Mouse (Mus musculus): ENCODE results near the gene Syce2. TPM values are rescaled to one million over a fixed set of nuclear protein-coding genes. Genes with fewer than 3 reads are reported as not detected.
A peak's percentile ranks its signal among the peaks of the same experiment; 100 is the strongest.

The Syce2 gene
- total and polyA plus RNA-seq, 3 experiments = 0.33 to 4.3 (median 2.6) TPM

GRCm38 (mm10) chr8:84889141-84889540 lies 17.2 kb downstream of the Syce2 start:
- intact Hi-C loops (cut with DNase I) = no loop called here
- H3K4me3 ChIP-seq = no peak overlapping the region
- DNase-seq = no peak
- no peak overlapping the region for H3K9ac ChIP-seq (ENCODE audit: low read depth, low read length)
- no peaks in the 10 kb centered on the region for H3K27me3 ChIP-seq (ENCODE audit: control insufficient read depth, insufficient read depth, low read length)
- no peaks in the 10 kb centered on the region; the same call in 1 of the 2 replicates for H3K36me3 ChIP-seq (ENCODE audit: control insufficient read depth, insufficient read depth, low read length)
- WGBS = 81% methylated on average over 1 of the region's 1 CpGs
- no peak overlapping the region for H3K27ac ChIP-seq
- TF ChIP-seq POLR2A (IDR thresholded peaks at IDR 0.05; ENCODE audit: insufficient read depth, low read depth, low read length) (no peak), CTCF (IDR thresholded peaks at IDR 0.05) (no peak), EP300 (IDR thresholded peaks at IDR 0.05; ENCODE audit: insufficient read depth, low read depth, low read length) (no peak)
- no peaks in the 10 kb centered on the region for H3K79me2 ChIP-seq (replicated peaks; ENCODE audit: control insufficient read depth, insufficient read depth, low read length)
- no peaks in the 10 kb centered on the region for H3K4me1 ChIP-seq (ENCODE audit: control insufficient read depth, insufficient read depth, low read length)

- H3K36me3 ChIP-seq (ENCODE audit: control insufficient read depth, insufficient read depth, low read length) = no peaks in the 10 kb centered on the region
- no peaks in the 10 kb centered on the region for H3K79me2 ChIP-seq (replicated peaks; ENCODE audit: control insufficient read depth, insufficient read depth, low read length)
- H3K4me1 ChIP-seq (ENCODE audit: control insufficient read depth, insufficient read depth, low read length) = no peaks in the 10 kb centered on the region
- DNase-seq = no peak
- H3K27me3 ChIP-seq (ENCODE audit: control insufficient read depth, insufficient read depth, low read length) = no peaks in the 10 kb centered on the region
- H3K4me3 ChIP-seq = peak overlapping the region; percentile 67
- WGBS = 12% methylated on average over 31 of the region's 31 CpGs
- H3K27ac ChIP-seq = peak overlapping the region; percentile 76
- intact Hi-C loops (cut with DNase I) = no loop called here
- TF ChIP-seq CTCF (IDR thresholded peaks at IDR 0.05) (no peak), POLR2A (IDR thresholded peaks at IDR 0.05; ENCODE audit: insufficient read depth, low read depth, low read length) (no peak), EP300 (IDR thresholded peaks at IDR 0.05; ENCODE audit: insufficient read depth, low read depth, low read length) (no peak)
- peak overlapping the region; percentile 60 for H3K9ac ChIP-seq (ENCODE audit: low read depth, low read length)
These were observed 21.2 kb downstream of the Syce2 start for GRCm38 (mm10) chr8:84892993-84893708.

- WGBS = under 1% methylated on average over 11 of the region's 11 CpGs
- Histone ChIP-seq H3K27ac (peak within 1 kb of the TSS; percentile 76), H3K4me1 (ENCODE audit: control insufficient read depth, insufficient read depth, low read length) (no peaks in the 10 kb centered on the region), H3K9ac (ENCODE audit: low read depth, low read length) (peak within 1 kb of the TSS; percentile 64), H3K36me3 (ENCODE audit: control insufficient read depth, insufficient read depth, low read length) (no peaks in the 10 kb centered on the region), H3K79me2 (replicated peaks; ENCODE audit: control insufficient read depth, insufficient read depth, low read length) (no peaks in the 10 kb centered on the region), H3K27me3 (ENCODE audit: control insufficient read depth, insufficient read depth, low read length) (no peaks in the 10 kb centered on the region), H3K4me3 (peak within 1 kb of the TSS; percentile 67)
- TF ChIP-seq CTCF (IDR thresholded peaks at IDR 0.05) = no peak
- 0 out of 2 replicates have a peak, but pooled peaks have one; percentile 56 for TF ChIP-seq EP300 (IDR thresholded peaks at IDR 0.05; ENCODE audit: insufficient read depth, low read depth, low read length)
- peak; percentile 76 for TF ChIP-seq POLR2A (IDR thresholded peaks at IDR 0.05; ENCODE audit: insufficient read depth, low read depth, low read length)
- intact Hi-C loops (cut with DNase I) = no loop called here
- peak; percentile 91 to 95 for DNase-seq
These were observed 21.8 kb downstream of the Syce2 start, which contains the start of gene Gcdh for GRCm38 (mm10) chr8:84893709-84894134. TSS of gene Gcdh (minus strand) at chr8:84893921.

- 79% methylated on average over 5 of the region's 5 CpGs for WGBS
These were observed 24.1 kb downstream of the Syce2 start for GRCm38 (mm10) chr8:84895963-84896362.

GRCm38 (mm10) chr8:84901071-84901470 lies 29.2 kb downstream of the Syce2 start:
- Histone ChIP-seq H3K27me3 (ENCODE audit: control insufficient read depth, insufficient read depth, low read length) (no peaks in the 10 kb centered on the region), H3K9ac (ENCODE audit: low read depth, low read length) (no peak overlapping the region), H3K79me2 (replicated peaks; ENCODE audit: control insufficient read depth, insufficient read depth, low read length) (no peaks in the 10 kb centered on the region), H3K27ac (no peak overlapping the region), H3K4me1 (ENCODE audit: control insufficient read depth, insufficient read depth, low read length) (peaks cover 4% of the 10 kb centered on the region), H3K4me3 (no peak overlapping the region), H3K36me3 (ENCODE audit: control insufficient read depth, insufficient read depth, low read length) (no peaks in the 10 kb centered on the region)
- 41% methylated on average over 4 of the region's 4 CpGs for WGBS
- intact Hi-C loops (cut with DNase I) = loop anchor here (5.0 kb wide), 1 partner anchor 54 kb away; the partner anchor contains the start of gene Calr
- TF ChIP-seq CTCF (IDR thresholded peaks at IDR 0.05) = no peak
- TF ChIP-seq POLR2A (IDR thresholded peaks at IDR 0.05; ENCODE audit: insufficient read depth, low read depth, low read length) = no peak
- TF ChIP-seq EP300 (IDR thresholded peaks at IDR 0.05; ENCODE audit: insufficient read depth, low read depth, low read length) = no peak
- DNase-seq = no peak

More at GRCm38 (mm10) chr8:84895963-84896362, 24.1 kb downstream of the Syce2 start:
- H3K79me2 ChIP-seq (replicated peaks; ENCODE audit: control insufficient read depth, insufficient read depth, low read length) = no peaks in the 10 kb centered on the region
- no peak overlapping the region for H3K9ac ChIP-seq (ENCODE audit: low read depth, low read length)
- TF ChIP-seq EP300 (IDR thresholded peaks at IDR 0.05; ENCODE audit: insufficient read depth, low read depth, low read length) (no peak), POLR2A (IDR thresholded peaks at IDR 0.05; ENCODE audit: insufficient read depth, low read depth, low read length) (no peak), CTCF (IDR thresholded peaks at IDR 0.05) (no peak)
- no peaks in the 10 kb centered on the region for H3K4me1 ChIP-seq (ENCODE audit: control insufficient read depth, insufficient read depth, low read length)
- intact Hi-C loops (cut with DNase I) = no loop called here
- H3K4me3 ChIP-seq = no peak overlapping the region
- H3K36me3 ChIP-seq (ENCODE audit: control insufficient read depth, insufficient read depth, low read length) = no peaks in the 10 kb centered on the region
- DNase-seq = no peak
- H3K27ac ChIP-seq = no peak overlapping the region
- no peaks in the 10 kb centered on the region for H3K27me3 ChIP-seq (ENCODE audit: control insufficient read depth, insufficient read depth, low read length)

GRCm38 (mm10) chr8:84901752-84902151 lies 29.8 kb downstream of the Syce2 start, which contains the start of gene Klf1:
TSS of gene Klf1 (plus strand) at chr8:84901928.
- H3K4me1 ChIP-seq (ENCODE audit: control insufficient read depth, insufficient read depth, low read length) = peaks cover 4% of the 10 kb centered on the region
- no peaks in the 10 kb centered on the region for H3K27me3 ChIP-seq (ENCODE audit: control insufficient read depth, insufficient read depth, low read length)
- no peaks in the 10 kb centered on the region for H3K36me3 ChIP-seq (ENCODE audit: control insufficient read depth, insufficient read depth, low read length)
- H3K4me3 ChIP-seq = peak within 1 kb of the TSS; percentile 76
- H3K27ac ChIP-seq = peak within 1 kb of the TSS; percentile 75
- intact Hi-C loops (cut with DNase I) = loop anchor here (5.0 kb wide), 1 partner anchor 54 kb away; the partner anchor contains the start of gene Calr
- no peaks in the 10 kb centered on the region for H3K79me2 ChIP-seq (replicated peaks; ENCODE audit: control insufficient read depth, insufficient read depth, low read length)
- peak within 1 kb of the TSS; percentile 80 for H3K9ac ChIP-seq (ENCODE audit: low read depth, low read length)
- TF ChIP-seq POLR2A (IDR thresholded peaks at IDR 0.05; ENCODE audit: insufficient read depth, low read depth, low read length) (no peak), CTCF (IDR thresholded peaks at IDR 0.05) (no peak), EP300 (IDR thresholded peaks at IDR 0.05; ENCODE audit: insufficient read depth, low read depth, low read length) (no peak)
- DNase-seq = no peak
- 62% methylated on average over 3 of the region's 3 CpGs for WGBS

All from heart, adult 2 months (tissue).